Mouse (Mus musculus) megakaryocyte-erythroid progenitor cell, adult 5-6 weeks (primary cell): ENCODE data around the gene Ssr1. TPM values are rescaled to one million over a fixed set of nuclear protein-coding genes. Genes with fewer than 3 reads are reported as not detected.

Experiments
- ATAC-seq: replicated peaks from 2 replicates; pipeline ENCODE4 v1.8.0; 2016; ENCODE audit warnings: mild to moderate bottlenecking, inconsistent platforms; ENCODE audit not compliant: severe bottlenecking, poor library complexity, low FRiP score, low TSS enrichment
- total RNA-seq, 2 experiments: library from RNA; stranded (forward) in 1 of 2; stranded (reverse) in 1 of 2; fragments of 200-1000, 215-1000 nt in 1 of 2; fragments of >200 nt in 1 of 2; fragmentation: Nextera tagmentation in 1 of 2; gene quantifications; 2 replicates each; pipeline ENCODE4 v1.2.3; 2014 to 2017

The Ssr1 gene
- total RNA-seq, 2 experiments from 2014 or later = 58.6 to 158 TPM

GRCm38 (mm10) chr13:37986166-37986565 is 7.9 kb downstream of the Ssr1 start:
- no peak for ATAC-seq

DNA sequence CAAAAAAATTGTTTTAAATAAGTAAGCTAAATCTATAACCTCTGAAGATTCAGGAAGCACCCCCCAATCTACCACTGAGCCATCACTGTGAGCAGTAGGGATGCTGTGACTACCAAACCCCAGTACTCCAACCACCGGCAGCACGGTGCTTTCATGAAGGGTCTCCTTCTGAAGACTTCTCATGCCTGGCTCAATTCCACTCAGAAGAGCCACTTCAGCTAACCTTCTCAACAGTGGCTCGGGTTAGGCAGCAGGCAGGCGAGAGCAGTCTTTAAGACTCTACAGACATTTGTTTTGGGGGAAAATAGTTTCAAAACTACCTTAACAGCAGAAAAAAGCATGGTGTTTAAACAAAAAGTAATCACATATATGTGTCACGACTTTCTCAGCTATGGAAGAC is 13.0 kb downstream of the Ssr1 start:
- ATAC-seq = no peak

GRCm38 (mm10) chr13:37980346-37980745 is 13.7 kb downstream of the Ssr1 start:
- ATAC-seq = no peak

DNA sequence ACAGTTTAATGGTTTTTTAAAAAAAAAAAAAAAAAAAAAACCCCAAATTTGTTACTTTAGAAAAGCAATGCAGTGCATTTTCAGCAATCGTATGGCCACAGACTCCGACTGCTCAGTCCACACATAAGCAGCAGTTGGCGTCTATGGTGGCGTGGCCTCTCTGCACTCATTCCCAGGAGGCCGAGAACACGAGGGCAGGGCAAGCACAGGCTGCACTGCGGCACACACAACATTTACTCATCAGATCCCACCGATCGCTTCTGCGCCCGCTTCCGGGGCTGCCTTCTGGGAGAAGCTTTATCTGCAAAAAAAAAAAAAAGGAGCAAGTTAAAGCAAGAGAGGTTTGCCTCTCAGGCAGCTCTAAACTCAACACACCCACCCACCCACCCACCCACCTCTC is 14.5 kb downstream of the Ssr1 start:
- ATAC-seq = no peak

DNA sequence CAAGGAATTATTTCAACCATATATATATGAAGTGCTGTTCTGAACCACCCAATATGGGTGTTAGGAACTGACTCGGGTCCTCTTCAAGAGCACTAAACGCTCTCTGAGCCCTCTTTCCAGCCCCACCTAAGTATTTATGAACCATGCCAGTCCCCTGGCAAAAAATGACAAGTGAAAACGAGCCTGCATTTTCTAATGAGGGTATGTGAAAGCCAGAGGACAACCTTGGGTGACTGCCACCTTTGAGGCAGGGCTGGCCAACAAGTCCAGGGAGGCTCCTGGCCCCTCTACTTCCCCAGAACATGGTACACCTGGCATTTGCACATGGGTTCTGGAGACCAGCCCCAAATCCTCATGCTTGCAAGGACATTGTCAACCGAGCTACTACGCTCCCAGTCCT is 19.3 kb downstream of the Ssr1 start:
- no peak for ATAC-seq

GRCm38 (mm10) chr13:37974036-37974435 is 20.0 kb downstream of the Ssr1 start:
- ATAC-seq = no peak

GRCm38 (mm10) chr13:37970887-37971530 is 23.0 kb downstream of the Ssr1 start:
- peak; percentile 55; the same call in 1 of the 2 replicates for ATAC-seq

- ATAC-seq = no peak
Observed at GRCm38 (mm10) chr13:37969988-37970387, 24.0 kb downstream of the Ssr1 start.

- peak; percentile 53; the same call in 1 of the 2 replicates for ATAC-seq
Observed at GRCm38 (mm10) chr13:37969337-37969736, 24.7 kb downstream of the Ssr1 start.

GRCm38 (mm10) chr13:37967565-37967964 is 26.5 kb downstream of the Ssr1 start:
- ATAC-seq = no peak

DNA sequence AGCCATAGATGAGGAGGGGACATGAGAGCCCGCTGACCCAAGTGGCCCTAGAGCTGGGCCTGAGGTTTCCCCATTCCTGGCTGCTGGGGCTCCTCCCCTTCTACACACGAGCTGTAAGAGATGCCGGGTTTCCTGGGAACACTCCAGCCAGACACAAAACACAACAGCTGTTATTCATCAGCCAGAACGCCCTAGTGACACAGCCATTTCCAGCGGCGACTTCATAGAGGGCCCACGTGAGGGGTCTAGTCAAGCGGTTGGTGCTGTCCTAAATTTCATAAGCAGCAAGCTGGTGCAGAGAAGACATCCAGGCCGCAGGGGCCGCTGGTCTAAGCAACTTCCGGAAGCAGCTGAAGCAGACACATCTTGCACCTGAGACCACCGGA is 27.0 kb downstream of the Ssr1 start:
- ATAC-seq = no peak

- ATAC-seq = no peak
Observed at GRCm38 (mm10) chr13:37966256-37967051, 27.6 kb downstream of the Ssr1 start.

GRCm38 (mm10) chr13:37965126-37965914 is 28.7 kb downstream of the Ssr1 start:
- peak; percentile 72 for ATAC-seq

- ATAC-seq = peak; percentile 33; the same call in 1 of the 2 replicates
Observed at GRCm38 (mm10) chr13:37964128-37965087, 29.6 kb downstream of the Ssr1 start.

GRCm38 (mm10) chr13:37963354-37964007 is 30.5 kb downstream of the Ssr1 start:
- 0 out of 2 replicates have a peak, but pooled peaks have one; percentile 27 for ATAC-seq

DNA sequence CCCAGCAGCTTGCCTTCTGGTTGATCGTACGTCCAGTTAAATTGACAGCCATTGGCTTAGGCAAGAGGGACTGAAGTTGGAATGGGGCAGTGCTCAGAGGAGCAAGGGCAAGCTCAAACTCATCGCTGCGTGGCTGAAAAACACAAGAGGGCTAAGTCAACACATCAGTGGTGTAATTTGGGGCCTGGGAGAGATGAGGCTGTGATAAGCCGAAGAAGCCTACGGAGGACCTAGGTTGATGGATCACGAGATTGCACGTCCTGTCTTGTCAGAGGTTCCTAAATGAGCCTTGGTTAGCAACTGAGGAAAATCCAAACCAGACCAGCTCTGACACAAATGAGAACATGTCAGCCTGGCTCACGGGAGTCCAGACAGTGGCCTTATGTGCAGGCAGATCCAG is 31.5 kb downstream of the Ssr1 start:
- no peak for ATAC-seq

DNA sequence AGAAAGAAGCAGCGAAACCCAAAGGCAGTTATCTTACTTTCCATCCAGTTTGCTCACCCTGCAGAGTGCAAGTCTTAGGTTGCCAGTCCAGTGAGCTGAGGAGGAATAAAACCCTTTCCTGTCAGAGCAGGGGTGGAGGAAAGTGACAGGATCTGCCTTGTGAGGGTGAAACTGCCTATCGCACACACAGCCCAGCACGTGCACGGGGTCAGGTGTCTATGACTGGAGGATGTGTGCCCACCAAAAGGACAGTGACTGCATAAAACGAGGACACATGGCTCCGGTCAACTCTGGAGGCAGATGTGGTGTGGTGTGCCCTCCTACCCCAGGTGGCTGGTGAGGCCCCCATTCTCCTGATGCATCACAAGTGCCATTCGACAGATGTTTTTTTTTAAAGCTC is 34.1 kb downstream of the Ssr1 start:
- ATAC-seq = no peak

- ATAC-seq = no peak
Observed at GRCm38 (mm10) chr13:37959239-37959907, 34.6 kb downstream of the Ssr1 start.
